Mouse (Mus musculus): ENCODE measurements around the gene Treh.

Gene Treh

GRCm38 (mm10) chr9:44672291-44672865 lies 655 bp upstream of the Treh start:
- peak; percentile 11 for DNase-seq (ENCODE audit: extremely low read depth, low read depth)

GRCm38 (mm10) chr9:44678288-44678871 lies 5.3 kb downstream of the Treh start:
- no peak for DNase-seq (ENCODE audit: extremely low read depth, low read depth)

GRCm38 (mm10) chr9:44679565-44679964 lies 6.5 kb downstream of the Treh start:
- no peak for DNase-seq (ENCODE audit: extremely low read depth, low read depth)

GRCm38 (mm10) chr9:44683046-44683445 lies 10.0 kb downstream of the Treh start:
- no peak for DNase-seq (ENCODE audit: extremely low read depth, low read depth)

- DNase-seq (ENCODE audit: extremely low read depth, low read depth): peak; percentile 16
Observed at GRCm38 (mm10) chr9:44685346-44686330, 12.6 kb downstream of the Treh start.

- no peak for DNase-seq (ENCODE audit: extremely low read depth, low read depth)
Observed at GRCm38 (mm10) chr9:44686638-44687037, 13.6 kb downstream of the Treh start.

- no peak for DNase-seq (ENCODE audit: extremely low read depth, low read depth)
Observed at GRCm38 (mm10) chr9:44688013-44688412, 15.0 kb downstream of the Treh start.

- DNase-seq (ENCODE audit: extremely low read depth, low read depth): no peak
Observed at GRCm38 (mm10) chr9:44690641-44691040, 17.6 kb downstream of the Treh start.

- no peak for DNase-seq (ENCODE audit: extremely low read depth, low read depth)
Observed at GRCm38 (mm10) chr9:44691671-44692520, 18.9 kb downstream of the Treh start.

- DNase-seq (ENCODE audit: extremely low read depth, low read depth): no peak
Observed at GRCm38 (mm10) chr9:44693071-44693470, 20.0 kb downstream of the Treh start.

GRCm38 (mm10) chr9:44697866-44698265 lies 24.8 kb downstream of the Treh start:
- DNase-seq (ENCODE audit: extremely low read depth, low read depth): no peak

- no peak for DNase-seq (ENCODE audit: extremely low read depth, low read depth)
Observed at GRCm38 (mm10) chr9:44699196-44699595, 26.2 kb downstream of the Treh start.

- DNase-seq (ENCODE audit: extremely low read depth, low read depth): no peak
Observed at GRCm38 (mm10) chr9:44699730-44700129, 26.7 kb downstream of the Treh start.

- DNase-seq (ENCODE audit: extremely low read depth, low read depth): no peak
Observed at GRCm38 (mm10) chr9:44707749-44708428, 34.9 kb downstream of the Treh start.

GRCm38 (mm10) chr9:44708429-44708765 lies 35.4 kb downstream of the Treh start:
- no peak for DNase-seq (ENCODE audit: extremely low read depth, low read depth)

- DNase-seq (ENCODE audit: extremely low read depth, low read depth): no peak
Observed at GRCm38 (mm10) chr9:44708925-44709324, 35.9 kb downstream of the Treh start.

- DNase-seq (ENCODE audit: extremely low read depth, low read depth): no peak
Observed at GRCm38 (mm10) chr9:44709600-44709999, 36.6 kb downstream of the Treh start.

GRCm38 (mm10) chr9:44710213-44710612 lies 37.2 kb downstream of the Treh start:
- DNase-seq (ENCODE audit: extremely low read depth, low read depth): no peak

- no peak for DNase-seq (ENCODE audit: extremely low read depth, low read depth)
Observed at GRCm38 (mm10) chr9:44711602-44712001, 38.6 kb downstream of the Treh start.

- no peak for DNase-seq (ENCODE audit: extremely low read depth, low read depth)
Observed at GRCm38 (mm10) chr9:44713080-44713479, 40.0 kb downstream of the Treh start.

GRCm38 (mm10) chr9:44713574-44713973 lies 40.5 kb downstream of the Treh start:
- DNase-seq (ENCODE audit: extremely low read depth, low read depth): no peak
